Mouse (Mus musculus): ENCODE data around the gene Dkk2. TPM values are rescaled to one million over a fixed set of nuclear protein-coding genes. Genes with fewer than 3 reads are reported as not detected.

Dkk2 gene
- polyA plus RNA-seq, 1 experiment from 2014 or later = 1.8 TPM

DNA sequence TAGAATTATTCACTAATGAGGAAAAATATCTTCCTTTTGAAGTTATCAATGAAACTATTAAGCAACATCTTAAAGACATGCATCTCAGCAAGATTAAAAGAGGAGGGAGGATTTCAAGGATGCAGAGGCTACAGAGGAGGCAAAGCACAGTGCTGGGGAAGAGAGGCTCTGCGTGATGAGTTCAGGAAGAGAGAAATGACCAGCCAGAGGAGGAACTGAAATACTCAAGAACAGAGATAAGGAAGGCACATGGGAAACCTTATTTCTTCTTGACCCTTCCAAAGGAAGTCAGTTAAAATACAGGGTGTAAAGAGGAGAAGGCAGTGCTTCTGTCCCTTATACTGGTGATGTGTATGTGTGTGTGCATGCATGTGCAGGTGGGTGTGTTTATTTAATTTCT, 49.4 kb downstream of the Dkk2 start:
- 29% methylated on average over 1 of the region's 1 CpGs for WGBS
- Histone ChIP-seq H3K4me1 (ENCODE audit: control insufficient read depth, insufficient read depth, low read length) (no peaks in the 10 kb centered on the region), H3K9me3 (replicated peaks; ENCODE audit: control insufficient read depth, low read length) (no peaks in the 10 kb centered on the region)

DNA sequence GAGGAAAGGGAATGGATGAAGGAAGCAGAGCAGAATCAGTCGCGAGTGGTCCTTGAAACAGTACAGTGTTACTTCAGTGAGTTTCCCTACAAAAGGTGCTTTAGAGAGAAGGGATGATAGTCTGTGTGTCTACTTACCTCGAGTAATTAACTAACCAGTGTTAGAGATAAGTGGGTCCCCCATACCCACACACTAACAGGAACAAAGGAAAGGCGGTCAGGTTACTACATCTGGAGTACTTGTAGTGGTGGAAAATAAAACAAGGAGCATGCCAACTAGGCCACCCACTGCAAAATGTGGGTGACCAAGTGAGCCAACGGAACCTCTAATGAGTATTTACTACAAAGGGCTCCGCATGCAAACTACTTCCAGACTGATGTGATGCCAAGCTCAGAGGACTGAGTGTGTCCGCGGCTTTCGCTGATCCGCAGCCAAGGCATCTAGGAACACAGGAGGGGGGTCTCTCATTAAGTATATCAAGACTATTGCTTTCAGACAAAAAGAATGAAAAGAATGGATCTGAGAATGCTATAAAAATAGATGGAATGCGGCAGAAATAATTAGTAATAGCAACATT, 52.8 kb downstream of the Dkk2 start:
- Histone ChIP-seq H3K9ac (ENCODE audit: low read length) (no peak overlapping the region), H3K27ac (ENCODE audit: low read length) (no peak overlapping the region), H3K36me3 (ENCODE audit: control insufficient read depth, insufficient read depth) (no peaks in the 10 kb centered on the region), H3K4me3 (ENCODE audit: low read length) (no peak overlapping the region), H3K4me2 (ENCODE audit: low read depth, low read length) (no peak overlapping the region), H3K27me3 (ENCODE audit: control insufficient read depth, insufficient read depth, low read length) (no peaks in the 10 kb centered on the region), H3K9me3 (replicated peaks; ENCODE audit: control insufficient read depth, low read length) (no peaks in the 10 kb centered on the region), H3K4me1 (ENCODE audit: control insufficient read depth, insufficient read depth, low read length) (no peaks in the 10 kb centered on the region)
- no peak for ATAC-seq (replicated peaks; ENCODE audit: extremely low read depth, insufficient read depth, low FRiP score)
- WGBS = 76% methylated on average over 11 of the region's 11 CpGs

More for the DNA sequence above, 49.4 kb downstream of the Dkk2 start:
- Histone ChIP-seq H3K4me2 (ENCODE audit: low read depth, low read length) (no peak overlapping the region), H3K4me3 (ENCODE audit: low read length) (no peak overlapping the region), H3K9ac (ENCODE audit: low read length) (no peak overlapping the region), H3K27me3 (ENCODE audit: control insufficient read depth, insufficient read depth, low read length) (no peaks in the 10 kb centered on the region), H3K27ac (ENCODE audit: low read length) (no peak overlapping the region), H3K36me3 (ENCODE audit: control insufficient read depth, insufficient read depth) (no peaks in the 10 kb centered on the region)
- no peak for ATAC-seq (replicated peaks; ENCODE audit: extremely low read depth, insufficient read depth, low FRiP score)

DNA sequence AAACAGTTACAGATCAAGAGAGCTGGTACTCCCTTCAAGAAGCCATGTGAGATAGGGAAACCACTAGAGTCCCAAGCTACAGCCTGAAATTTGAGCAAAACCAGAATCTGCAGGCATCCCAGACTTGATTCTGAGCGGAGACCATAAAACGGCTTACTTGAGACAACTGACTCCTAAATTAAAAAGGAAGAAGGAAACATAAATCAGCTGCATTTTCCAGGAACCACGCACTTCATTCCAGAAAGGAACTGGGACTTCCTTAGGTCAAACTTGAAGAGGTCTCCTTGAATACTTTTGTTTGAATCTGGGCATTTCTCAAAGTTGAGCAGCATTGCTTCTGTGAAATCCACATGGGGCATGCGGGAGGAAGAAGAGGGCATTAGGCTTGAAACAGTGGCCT, 55.9 kb downstream of the Dkk2 start:
- Histone ChIP-seq H3K9ac (ENCODE audit: low read length) (no peak overlapping the region), H3K4me1 (ENCODE audit: control insufficient read depth, insufficient read depth, low read length) (no peaks in the 10 kb centered on the region), H3K4me3 (ENCODE audit: low read length) (no peak overlapping the region), H3K36me3 (ENCODE audit: control insufficient read depth, insufficient read depth) (no peaks in the 10 kb centered on the region), H3K4me2 (ENCODE audit: low read depth, low read length) (no peak overlapping the region), H3K27ac (ENCODE audit: low read length) (no peak overlapping the region), H3K9me3 (replicated peaks; ENCODE audit: control insufficient read depth, low read length) (no peaks in the 10 kb centered on the region), H3K27me3 (ENCODE audit: control insufficient read depth, insufficient read depth, low read length) (no peaks in the 10 kb centered on the region)
- ATAC-seq (replicated peaks; ENCODE audit: extremely low read depth, insufficient read depth, low FRiP score) = no peak
- 66% methylated on average over 4 of the region's 4 CpGs for WGBS

DNA sequence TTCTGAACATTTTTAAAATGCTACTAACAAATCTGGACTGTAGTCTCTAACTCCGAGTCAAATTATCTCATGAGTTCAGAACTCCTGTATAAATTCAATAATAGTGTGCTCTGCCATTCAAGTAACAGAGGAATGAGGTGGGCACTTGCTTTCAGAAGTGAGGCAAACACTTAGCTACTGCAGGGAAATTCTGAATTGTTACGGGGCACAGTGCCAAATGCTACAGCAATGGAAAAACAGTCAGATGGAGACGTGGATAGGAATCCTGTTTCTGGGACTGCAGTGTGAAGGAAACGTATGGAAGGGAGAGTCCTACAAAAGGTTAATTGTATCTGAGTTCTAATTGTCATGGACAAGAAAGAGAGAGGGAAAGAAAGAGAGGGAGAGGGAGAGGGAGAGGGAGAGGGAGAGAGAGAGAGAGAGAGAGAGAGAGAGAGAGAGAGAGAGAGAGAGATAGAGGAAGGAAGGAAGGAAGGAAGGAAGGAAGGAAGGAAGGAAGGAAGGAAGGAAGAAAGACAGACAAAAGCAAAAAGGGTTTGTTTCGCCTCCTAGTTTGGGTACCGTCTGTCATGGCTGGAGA, 64.4 kb downstream of the Dkk2 start:
- no peak for ATAC-seq (replicated peaks; ENCODE audit: extremely low read depth, insufficient read depth, low FRiP score)
- Histone ChIP-seq H3K36me3 (ENCODE audit: control insufficient read depth, insufficient read depth) (no peaks in the 10 kb centered on the region), H3K4me1 (ENCODE audit: control insufficient read depth, insufficient read depth, low read length) (no peaks in the 10 kb centered on the region), H3K9me3 (replicated peaks; ENCODE audit: control insufficient read depth, low read length) (no peaks in the 10 kb centered on the region), H3K4me2 (ENCODE audit: low read depth, low read length) (no peak overlapping the region), H3K9ac (ENCODE audit: low read length) (no peak overlapping the region), H3K4me3 (ENCODE audit: low read length) (no peak overlapping the region), H3K27ac (ENCODE audit: low read length) (no peak overlapping the region), H3K27me3 (ENCODE audit: control insufficient read depth, insufficient read depth, low read length) (no peaks in the 10 kb centered on the region)
- 53% methylated on average over 6 of the region's 6 CpGs for whole genome bisulfite sequencing

DNA sequence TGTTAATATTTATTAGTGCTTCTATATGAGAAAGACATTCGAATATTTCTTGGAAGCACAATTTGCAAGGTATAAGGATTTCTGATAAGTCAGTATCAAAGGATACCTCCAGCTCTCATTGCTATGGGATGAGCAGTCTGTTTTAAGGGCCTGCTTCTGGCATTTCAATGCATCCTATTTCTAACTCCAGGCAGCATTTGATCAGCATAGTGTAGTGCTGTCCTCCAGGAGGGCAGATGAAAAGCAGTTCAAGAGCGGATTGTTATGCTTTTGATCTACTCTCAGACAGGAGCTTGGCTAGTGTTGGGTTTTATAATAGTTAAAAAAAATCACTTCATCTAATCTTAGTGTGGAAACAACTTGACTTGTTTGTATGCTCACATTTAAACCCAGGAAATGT, 73.7 kb downstream of the Dkk2 start:
- WGBS = 79% methylated on average over 2 of the region's 2 CpGs
- no peak for ATAC-seq (replicated peaks; ENCODE audit: extremely low read depth, insufficient read depth, low FRiP score)

DNA sequence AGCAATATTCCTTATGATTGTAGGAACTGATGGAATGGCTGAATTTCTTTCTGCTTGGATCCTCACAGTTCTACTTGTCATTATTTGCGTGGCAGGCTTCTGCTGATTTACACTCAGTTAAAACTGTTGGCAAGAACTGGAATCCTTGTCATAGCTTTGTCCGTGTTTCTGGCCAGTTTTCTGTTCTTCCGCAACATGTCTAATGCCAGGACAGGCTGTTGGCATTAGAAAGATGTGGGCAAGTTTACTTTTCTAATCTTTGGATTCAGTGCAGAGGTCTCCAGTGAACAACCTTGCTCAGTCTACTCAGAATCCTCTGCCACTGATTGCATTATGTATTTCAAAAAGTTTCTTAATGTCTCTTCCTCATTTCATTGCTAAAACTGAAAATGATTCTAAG, 83.8 kb downstream of the Dkk2 start:
- WGBS = 78% methylated on average over 3 of the region's 3 CpGs
- Histone ChIP-seq H3K27me3 (ENCODE audit: control insufficient read depth, insufficient read depth, low read length) (no peaks in the 10 kb centered on the region), H3K4me1 (ENCODE audit: control insufficient read depth, insufficient read depth, low read length) (no peaks in the 10 kb centered on the region), H3K9ac (ENCODE audit: low read length) (no peak overlapping the region), H3K4me2 (ENCODE audit: low read depth, low read length) (no peak overlapping the region), H3K9me3 (replicated peaks; ENCODE audit: control insufficient read depth, low read length) (no peaks in the 10 kb centered on the region), H3K36me3 (ENCODE audit: control insufficient read depth, insufficient read depth) (no peaks in the 10 kb centered on the region), H3K27ac (ENCODE audit: low read length) (no peak overlapping the region), H3K4me3 (ENCODE audit: low read length) (no peak overlapping the region)
- ATAC-seq (replicated peaks; ENCODE audit: extremely low read depth, insufficient read depth, low FRiP score) = no peak

More for the DNA sequence above, 73.7 kb downstream of the Dkk2 start:
- Histone ChIP-seq H3K4me2 (ENCODE audit: low read depth, low read length) (no peak overlapping the region), H3K4me3 (ENCODE audit: low read length) (no peak overlapping the region), H3K4me1 (ENCODE audit: control insufficient read depth, insufficient read depth, low read length) (no peaks in the 10 kb centered on the region), H3K9ac (ENCODE audit: low read length) (no peak overlapping the region), H3K36me3 (ENCODE audit: control insufficient read depth, insufficient read depth) (no peaks in the 10 kb centered on the region), H3K27me3 (ENCODE audit: control insufficient read depth, insufficient read depth, low read length) (no peaks in the 10 kb centered on the region), H3K27ac (ENCODE audit: low read length) (no peak overlapping the region), H3K9me3 (replicated peaks; ENCODE audit: control insufficient read depth, low read length) (no peaks in the 10 kb centered on the region)

DNA sequence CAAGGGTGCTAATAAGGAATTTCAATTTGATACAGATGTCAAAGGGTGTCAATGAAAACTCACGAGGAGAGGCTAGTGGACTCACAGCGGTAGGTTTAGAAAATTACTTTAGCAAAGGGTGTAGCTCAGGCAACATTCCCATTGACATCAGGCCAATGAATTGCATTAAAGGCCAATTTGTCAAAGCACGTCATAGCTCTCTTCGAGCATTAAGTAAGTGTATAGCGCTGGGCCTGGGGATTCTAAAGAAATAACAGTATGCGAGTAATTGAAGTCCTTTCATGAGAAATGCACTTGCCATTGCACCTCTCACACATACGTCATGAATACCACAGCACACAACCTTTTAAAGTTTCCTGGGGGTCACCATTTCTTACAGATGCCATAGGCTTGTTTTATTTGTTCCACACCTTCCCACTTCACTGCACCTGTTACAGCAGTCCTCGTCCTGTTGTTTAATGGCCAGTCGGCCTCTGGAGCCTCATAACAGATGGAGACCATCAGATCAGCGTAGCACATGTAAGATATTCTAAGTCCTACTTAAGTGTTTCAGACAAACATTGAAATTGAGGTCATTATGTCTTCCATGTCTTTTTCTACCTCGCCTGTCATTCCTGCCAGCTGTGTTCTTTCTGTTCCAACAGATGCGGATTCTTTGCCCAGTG, 101.9 kb downstream of the Dkk2 start:
- Histone ChIP-seq H3K9me3 (replicated peaks; ENCODE audit: control insufficient read depth, low read length) (no peaks in the 10 kb centered on the region), H3K4me3 (ENCODE audit: low read length) (no peak overlapping the region), H3K27me3 (ENCODE audit: control insufficient read depth, insufficient read depth, low read length) (no peaks in the 10 kb centered on the region), H3K9ac (ENCODE audit: low read length) (no peak overlapping the region), H3K4me1 (ENCODE audit: control insufficient read depth, insufficient read depth, low read length) (no peaks in the 10 kb centered on the region), H3K4me2 (ENCODE audit: low read depth, low read length) (no peak overlapping the region), H3K36me3 (ENCODE audit: control insufficient read depth, insufficient read depth) (no peaks in the 10 kb centered on the region), H3K27ac (ENCODE audit: low read length) (no peak overlapping the region)
- no peak for ATAC-seq (replicated peaks; ENCODE audit: extremely low read depth, insufficient read depth, low FRiP score)
- 83% methylated on average over 12 of the region's 12 CpGs for WGBS

DNA sequence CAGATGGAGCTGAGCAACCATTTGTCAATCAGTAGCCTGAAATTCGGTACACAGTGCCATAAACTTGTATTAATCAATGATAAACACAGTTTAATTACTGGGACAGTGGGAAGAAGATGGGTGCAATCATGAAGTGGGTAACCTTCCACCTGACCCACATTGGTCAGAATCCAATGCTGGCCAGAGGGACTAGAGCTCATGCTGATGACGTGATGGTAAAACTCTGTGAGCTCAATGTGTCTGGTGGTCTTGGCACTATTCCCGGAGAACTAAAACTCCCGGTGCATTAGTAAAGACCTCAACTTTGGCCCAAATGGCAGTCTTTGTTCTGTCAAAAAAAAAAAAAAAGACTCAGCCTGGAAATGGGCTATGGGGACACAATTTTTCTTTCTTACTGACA, 116.9 kb downstream of the Dkk2 start:
- no peak for ATAC-seq (replicated peaks; ENCODE audit: extremely low read depth, insufficient read depth, low FRiP score)
- Histone ChIP-seq H3K9me3 (replicated peaks; ENCODE audit: control insufficient read depth, low read length) (no peaks in the 10 kb centered on the region), H3K4me2 (ENCODE audit: low read depth, low read length) (no peak overlapping the region), H3K4me1 (ENCODE audit: control insufficient read depth, insufficient read depth, low read length) (no peaks in the 10 kb centered on the region), H3K27me3 (ENCODE audit: control insufficient read depth, insufficient read depth, low read length) (no peaks in the 10 kb centered on the region), H3K36me3 (ENCODE audit: control insufficient read depth, insufficient read depth) (no peaks in the 10 kb centered on the region), H3K4me3 (ENCODE audit: low read length) (no peak overlapping the region), H3K9ac (ENCODE audit: low read length) (no peak overlapping the region), H3K27ac (ENCODE audit: low read length) (no peak overlapping the region)
- WGBS = 62% methylated on average over 4 of the region's 4 CpGs

DNA sequence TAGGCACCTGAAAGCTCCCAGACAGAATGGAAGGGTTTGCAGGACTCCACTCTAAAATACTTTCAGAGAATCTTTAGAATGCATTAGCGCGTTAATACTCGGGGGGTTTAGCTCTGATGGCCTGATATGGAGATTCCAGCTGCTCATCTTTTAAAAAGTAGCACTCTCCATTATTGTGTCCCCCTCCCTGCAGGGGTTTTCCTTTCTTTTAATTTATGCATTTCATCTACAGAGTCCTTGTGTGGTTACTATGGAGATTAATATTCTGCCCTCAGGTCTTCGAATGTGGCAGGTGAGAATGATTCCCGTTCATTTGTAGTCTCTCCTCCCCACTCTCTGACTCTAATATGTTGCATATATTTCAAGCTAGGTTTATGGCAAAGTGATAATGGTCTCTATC, 117.6 kb downstream of the Dkk2 start:
- Histone ChIP-seq H3K4me2 (ENCODE audit: low read depth, low read length) (no peak overlapping the region), H3K4me1 (ENCODE audit: control insufficient read depth, insufficient read depth, low read length) (no peaks in the 10 kb centered on the region), H3K36me3 (ENCODE audit: control insufficient read depth, insufficient read depth) (no peaks in the 10 kb centered on the region), H3K27me3 (ENCODE audit: control insufficient read depth, insufficient read depth, low read length) (no peaks in the 10 kb centered on the region), H3K4me3 (ENCODE audit: low read length) (no peak overlapping the region), H3K9ac (ENCODE audit: low read length) (no peak overlapping the region), H3K9me3 (replicated peaks; ENCODE audit: control insufficient read depth, low read length) (no peaks in the 10 kb centered on the region), H3K27ac (ENCODE audit: low read length) (no peak overlapping the region)
- no peak for ATAC-seq (replicated peaks; ENCODE audit: extremely low read depth, insufficient read depth, low FRiP score)
- 80% methylated on average over 5 of the region's 5 CpGs for WGBS
